23 mouse cellular contexts compared by ENCODE assay signal in genomic region chr3:136439907-136440645, GRCm38 (mm10).
DNase-seq lines count a peak whose midpoint lies in the region; ATAC-seq and TF ChIP-seq lines count a peak whose summit lies in the region.
"Had no signal": no experiment of that assay in that cellular context is flagged by ENCODE, and none has a peak within 500 bp of the region (broad histone marks: within the 10 kb centered on the region; RNA-seq: fewer than 3 reads in every experiment).

No protein-coding gene starts in this region.

- H3K4me3 ChIP-seq in kidney, embryonic 16.5 days (ENCODE audit: low read length), result no peak overlapping the region
- H3K4me3 ChIP-seq in C2C12 (ENCODE audit: insufficient read depth, poor library complexity, severe bottlenecking), result no peak overlapping the region
- H3K4me3 ChIP-seq: embryonic facial prominence, embryonic 15.5 days; hindbrain, embryonic 12.5 days; liver, embryonic 13.5 days; midbrain, embryonic 10.5 days; neural tube, embryonic 15.5 days had no signal

- H3K4me1 ChIP-seq in kidney, embryonic 16.5 days (ENCODE audit: insufficient read depth, low read length), result no peaks in the 10 kb centered on the region
- H3K4me1 ChIP-seq: embryonic facial prominence, embryonic 15.5 days; hindbrain, embryonic 12.5 days; liver, embryonic 13.5 days; midbrain, embryonic 10.5 days; neural tube, embryonic 15.5 days had no signal

- no peak for TF ChIP-seq CTCF in C2C12 (IDR thresholded peaks at IDR 0.05; ENCODE audit: control insufficient read depth, insufficient read depth, insufficient read length)

- H3K4me2 ChIP-seq in kidney, embryonic 16.5 days (replicated peaks; ENCODE audit: low read depth, low read length), result no peak overlapping the region
- H3K4me2 ChIP-seq: embryonic facial prominence, embryonic 15.5 days; hindbrain, embryonic 12.5 days; liver, embryonic 13.5 days; lung, embryonic 14.5 days; neural tube, embryonic 15.5 days had no signal

- peak; percentile 12 to 14 for DNase-seq in kidney, postnatal 36 days
- DNase-seq in embryo, embryonic 10.5 days (ENCODE audit: low spot score), result peak; percentile 46
- no peak for DNase-seq in thymus, postnatal 14 days
- DNase-seq in cerebellum, adult 18-20 months, result no peak
- DNase-seq: adrenal gland, adult 2 months; cerebellum, adult 11 months; cerebellum, postnatal 10 days; gastrocnemius, postnatal 25 days; liver, embryonic 13.5 days; lung, embryonic 14.5 days; lung, postnatal 4 days; thymus, adult 2 months had no signal

- no peaks in the 10 kb centered on the region for H3K27me3 ChIP-seq in kidney, embryonic 16.5 days (ENCODE audit: insufficient read depth, low read length)
- no peaks in the 10 kb centered on the region for H3K27me3 ChIP-seq in C2C12 (ENCODE audit: control insufficient read depth, insufficient read depth, insufficient read length)
- H3K27me3 ChIP-seq: embryonic facial prominence, embryonic 15.5 days; hindbrain, embryonic 12.5 days; liver, embryonic 13.5 days; neural tube, embryonic 15.5 days had no signal

- H3K79me2 ChIP-seq in C2C12 (ENCODE audit: control insufficient read depth, insufficient read depth), result no peaks in the 10 kb centered on the region

- no peak overlapping the region for H3K27ac ChIP-seq in kidney, embryonic 16.5 days (ENCODE audit: low read length)
- H3K27ac ChIP-seq: embryonic facial prominence, embryonic 15.5 days; hindbrain, embryonic 12.5 days; kidney, postnatal 0 days; liver, embryonic 13.5 days; midbrain, embryonic 10.5 days; neural tube, embryonic 15.5 days had no signal

- H3K9ac ChIP-seq in kidney, embryonic 16.5 days (replicated peaks; ENCODE audit: low read length), result no peak overlapping the region
- H3K9ac ChIP-seq: embryonic facial prominence, embryonic 15.5 days; hindbrain, embryonic 12.5 days; liver, embryonic 13.5 days; lung, embryonic 14.5 days; neural tube, embryonic 15.5 days had no signal

- no peaks in the 10 kb centered on the region for H3K79me3 ChIP-seq in C2C12 (ENCODE audit: low read depth)

- no peaks in the 10 kb centered on the region for H3K9me3 ChIP-seq in kidney, embryonic 16.5 days (ENCODE audit: low read length)
- H3K9me3 ChIP-seq: embryonic facial prominence, embryonic 15.5 days; hindbrain, embryonic 12.5 days; liver, embryonic 13.5 days; midbrain, embryonic 10.5 days; neural tube, embryonic 15.5 days had no signal

- no peaks in the 10 kb centered on the region for H3K36me3 ChIP-seq in kidney, embryonic 16.5 days (ENCODE audit: insufficient read depth, low read length)
- H3K36me3 ChIP-seq in C2C12 (ENCODE audit: control insufficient read depth, insufficient read depth), result no peaks in the 10 kb centered on the region
- H3K36me3 ChIP-seq: embryonic facial prominence, embryonic 15.5 days; hindbrain, embryonic 12.5 days; liver, embryonic 13.5 days; midbrain, embryonic 10.5 days; neural tube, embryonic 15.5 days had no signal

- H3ac ChIP-seq in C2C12 (ENCODE audit: control insufficient read depth, insufficient read length, low read depth), result no peak overlapping the region

- WGBS in kidney, embryonic 16.5 days, result 65% methylated on average over 7 of the region's 7 CpGs

- no peak for ATAC-seq in kidney, embryonic 16.5 days (ENCODE audit: low FRiP score, low TSS enrichment)
- ATAC-seq in megakaryocyte progenitor cell, adult 5-6 weeks (replicated peaks; ENCODE audit: poor library complexity), result peak; percentile 42; the same call in 1 of the 2 replicates
- no peak for ATAC-seq in erythroid progenitor cell, adult 5-6 weeks (replicated peaks; ENCODE audit: low FRiP score, poor library complexity, severe bottlenecking)
- ATAC-seq: CD4-positive, CD25-positive, alpha-beta regulatory T cell, adult 4 months; midbrain, embryonic 16.5 days had no signal

TF ChIP-seq in C2C12, 6 proteins besides CTCF, POLR2A, EP300 and RAD21:
- TF ChIP-seq FOSL1 (IDR thresholded peaks at IDR 0.05; ENCODE audit: insufficient read depth, low read length, poor library complexity, severe bottlenecking) (peak; percentile 77), MAX (IDR thresholded peaks at IDR 0.05) (no peak), CEBPB (IDR thresholded peaks at IDR 0.05; ENCODE audit: low read depth) (peak; percentile 2)

Comparison
In these comparisons a context has a peak if more than half of its experiments do, and no peak if none do; other contexts are left out.
1. DNase-seq: peak in kidney, postnatal 36 days (2 of 2) and embryo, embryonic 10.5 days (single experiment); none in thymus, postnatal 14 days (single experiment) and cerebellum, adult 18-20 months (0 of 2).